Comparison of ENCODE assay signal across 24 mouse cellular contexts in the genomic region with DNA sequence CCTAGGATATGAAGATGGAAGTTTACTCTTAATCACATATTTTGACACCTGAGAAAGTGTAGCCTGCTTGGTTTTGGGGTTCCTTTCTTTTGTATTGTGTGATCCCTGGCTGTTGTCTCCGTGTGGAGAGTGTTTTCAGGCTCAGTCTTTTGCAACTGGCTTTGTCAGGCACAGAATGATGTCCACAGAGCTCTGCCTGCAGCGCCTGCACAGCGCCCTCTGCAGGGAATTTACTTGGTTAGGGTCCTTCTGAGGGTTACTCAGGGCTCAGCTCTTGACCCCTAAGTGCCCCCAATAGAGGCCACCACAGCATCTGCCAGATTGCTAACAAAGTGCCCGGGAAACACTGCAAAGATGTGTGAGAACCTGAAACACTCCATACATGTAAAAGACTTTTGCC. TPM values are rescaled to one million over a fixed set of nuclear protein-coding genes. Genes with fewer than 3 reads are reported as not detected.
DNase-seq lines count a peak whose midpoint lies in the region; ATAC-seq and TF ChIP-seq lines count a peak whose summit lies in the region.
"Had no signal": no experiment of that assay in that cellular context is flagged by ENCODE, and none has a peak within 500 bp of the region (broad histone marks: within the 10 kb centered on the region; RNA-seq: fewer than 3 reads in every experiment).

No protein-coding gene starts in this region.

- WGBS in kidney, postnatal 0 days = 65% methylated on average over 4 of the region's 4 CpGs
- WGBS in neural tube, embryonic 11.5 days = 56% methylated on average over 4 of the region's 4 CpGs
- 77% methylated on average over 4 of the region's 4 CpGs for WGBS in cerebellum, adult 2 months

- no peaks in the 10 kb centered on the region for H3K4me1 ChIP-seq in kidney, postnatal 0 days (replicated peaks; ENCODE audit: insufficient read depth, low read length)
- H3K4me1 ChIP-seq in neural tube, embryonic 11.5 days (ENCODE audit: control insufficient read depth, insufficient read depth, low read length) = no peaks in the 10 kb centered on the region
- H3K4me1 ChIP-seq in cerebellum, adult 2 months (ENCODE audit: control insufficient read depth, insufficient read depth, low read length) = no peaks in the 10 kb centered on the region
- H3K4me1 ChIP-seq: liver, embryonic 15.5 days had no signal

- H3K9ac ChIP-seq in kidney, postnatal 0 days (ENCODE audit: low read depth, low read length) = no peak overlapping the region
- H3K9ac ChIP-seq in neural tube, embryonic 11.5 days (ENCODE audit: low read length) = no peak overlapping the region
- H3K9ac ChIP-seq: embryonic facial prominence, embryonic 15.5 days; heart, embryonic 13.5 days; hindbrain, embryonic 13.5 days; liver, embryonic 15.5 days had no signal

- H3K9me3 ChIP-seq in kidney, postnatal 0 days (replicated peaks; ENCODE audit: low read length) = no peaks in the 10 kb centered on the region
- no peaks in the 10 kb centered on the region for H3K9me3 ChIP-seq in neural tube, embryonic 11.5 days (ENCODE audit: control insufficient read depth, low read length)
- H3K9me3 ChIP-seq: embryonic facial prominence, embryonic 15.5 days; liver, embryonic 15.5 days had no signal

- no peak overlapping the region for H3K4me2 ChIP-seq in kidney, postnatal 0 days (ENCODE audit: low read length)
- H3K4me2 ChIP-seq in neural tube, embryonic 11.5 days (ENCODE audit: low read depth) = no peak overlapping the region
- H3K4me2 ChIP-seq: embryonic facial prominence, embryonic 15.5 days; heart, embryonic 13.5 days; hindbrain, embryonic 13.5 days; liver, embryonic 15.5 days had no signal

- no peak overlapping the region for H3K4me3 ChIP-seq in kidney, postnatal 0 days (replicated peaks; ENCODE audit: low read depth, low read length)
- no peak overlapping the region for H3K4me3 ChIP-seq in neural tube, embryonic 11.5 days (ENCODE audit: low read depth, low read length)
- H3K4me3 ChIP-seq in cerebellum, adult 2 months (replicated peaks; ENCODE audit: insufficient read depth, low read depth, low read length) = no peak overlapping the region
- H3K4me3 ChIP-seq: embryonic facial prominence, embryonic 15.5 days; heart, embryonic 13.5 days; hindbrain, embryonic 13.5 days; layer of hippocampus, adult 2 months; liver, embryonic 15.5 days had no signal

- no peak for ATAC-seq in kidney, postnatal 0 days (replicated peaks; ENCODE audit: low FRiP score, low read depth)
- no peak for ATAC-seq in neural tube, embryonic 11.5 days (ENCODE audit: insufficient read depth, low FRiP score, low TSS enrichment)
- ATAC-seq: forebrain, embryonic 14.5 days; inflammation-experienced regulatory T-cells, adult 6 months had no signal

- no peak for DNase-seq in kidney, postnatal 0 days (ENCODE audit: low spot score)
- no peak for DNase-seq in kidney, postnatal 4 days
- DNase-seq in neural tube, embryonic 11.5 days (ENCODE audit: low spot score) = peak; percentile 8
- no peak for DNase-seq in neural tube, embryonic 10.5 days (ENCODE audit: extremely low spot score, low spot score)
- DNase-seq in R1 (ENCODE audit: low read depth, low spot score) = peak; percentile 46
- DNase-seq in cerebellum, adult 11-12 months = no peak
- DNase-seq in cerebellum, adult 2 months = no peak
- DNase-seq: B cell, adult 2 months; cerebellum, adult 8-10 months; cerebellum, postnatal 36 days; heart, postnatal 14 days; kidney, adult 8-10 months; kidney, postnatal 14 days; lung, postnatal 4 days; right cerebral cortex, postnatal 25 days; thymus, postnatal 14 days had no signal

- TF ChIP-seq POLR2A in cerebellum, adult 2 months (IDR thresholded peaks at IDR 0.05; ENCODE audit: borderline replicate concordance, insufficient read depth, low read length) = no peak

- no peaks in the 10 kb centered on the region for H3K27me3 ChIP-seq in kidney, postnatal 0 days (ENCODE audit: insufficient read depth, low read length)
- no peaks in the 10 kb centered on the region for H3K27me3 ChIP-seq in neural tube, embryonic 11.5 days (ENCODE audit: control insufficient read depth, insufficient read depth, low read length)
- no peaks in the 10 kb centered on the region for H3K27me3 ChIP-seq in cerebellum, adult 2 months (ENCODE audit: control insufficient read depth, insufficient read depth, low read length)
- H3K27me3 ChIP-seq: embryonic facial prominence, embryonic 15.5 days; heart, embryonic 13.5 days; hindbrain, embryonic 13.5 days had no signal

- H3K27ac ChIP-seq in kidney, postnatal 0 days = no peak overlapping the region
- no peak overlapping the region for H3K27ac ChIP-seq in neural tube, embryonic 11.5 days (ENCODE audit: low read depth, low read length)
- no peak overlapping the region for H3K27ac ChIP-seq in cerebellum, adult 2 months (ENCODE audit: insufficient read depth, low read length)
- H3K27ac ChIP-seq: embryonic facial prominence, embryonic 15.5 days; heart, embryonic 13.5 days; hindbrain, embryonic 13.5 days; layer of hippocampus, adult 2 months; liver, embryonic 15.5 days had no signal

- TF ChIP-seq CTCF in kidney, postnatal 0 days (IDR thresholded peaks at IDR 0.05; ENCODE audit: low read depth) = peak; percentile 8; the same call in 1 of the 2 replicates
- TF ChIP-seq CTCF in cerebellum, adult 2 months (IDR thresholded peaks at IDR 0.05; ENCODE audit: borderline replicate concordance, insufficient read depth, low read depth, low read length) = no peak

- H3K36me3 ChIP-seq in kidney, postnatal 0 days (ENCODE audit: insufficient read depth, low read length) = no peaks in the 10 kb centered on the region
- no peaks in the 10 kb centered on the region for H3K36me3 ChIP-seq in neural tube, embryonic 11.5 days (ENCODE audit: control insufficient read depth, insufficient read depth, low read length)
- H3K36me3 ChIP-seq: embryonic facial prominence, embryonic 15.5 days; heart, embryonic 13.5 days; hindbrain, embryonic 13.5 days; liver, embryonic 15.5 days had no signal

RNA-seq across cellular contexts. Expression of gene Slc30a1, which starts 18.9 kb away (rescaled TPM):
- polyA plus RNA-seq in kidney, postnatal 0 days (2015; fragmentation: Nextera tagmentation; extraction: Ambion mirVana) = 5.6 TPM in 2 replicates
- polyA plus RNA-seq in neural tube, embryonic 11.5 days (2014; fragmentation: Nextera tagmentation; extraction: Ambion mirVana) = 2.1 and 3.3 TPM in 2 replicates
- polyA plus RNA-seq in cerebellum, adult 2 months (2012; rRNA removed) = 14.1 and 15.3 TPM in 2 replicates

RNA-seq across cellular contexts. Expression of gene Rd3, which starts 51.7 kb away (rescaled TPM):
- polyA plus RNA-seq in kidney, postnatal 0 days (2015; fragmentation: Nextera tagmentation; extraction: Ambion mirVana) = 0.51 and 0.66 TPM in 2 replicates
- 0.85 and 1.3 TPM in 2 replicates for polyA plus RNA-seq in neural tube, embryonic 11.5 days (2014; fragmentation: Nextera tagmentation; extraction: Ambion mirVana)
- 0.52 and 1.6 TPM in 2 replicates for polyA plus RNA-seq in cerebellum, adult 2 months (2012; rRNA removed)
- polyA plus RNA-seq: limb, embryonic 11.5 days had no signal

Comparison
In these comparisons a context has a peak if more than half of its experiments do, and no peak if none do; other contexts are left out.
1. DNase-seq: peak in neural tube, embryonic 11.5 days (single experiment) and R1 (single experiment); none in kidney, postnatal 0 days (single experiment), kidney, postnatal 4 days (0 of 2), neural tube, embryonic 10.5 days (single experiment), cerebellum, adult 11-12 months (single experiment) and cerebellum, adult 2 months (0 of 2).